Mouse (Mus musculus) adrenal gland, adult 18-20 months (tissue): ENCODE data around the gene Gm19668. TPM values are rescaled to one million over a fixed set of nuclear protein-coding genes. Genes with fewer than 3 reads are reported as not detected.
"Not testable (repeated sequence)": the region's sequence is repeated elsewhere in the genome, so short reads cannot be mapped to it uniquely, and the experiment has no call there.

ENCODE experiments used
- DNase-seq, 2 experiments: peaks; one replicate each; pipeline ENCODE4 v3.0.0; 2021 to 2022; ENCODE audit warnings: low spot score in 2 of 2
- long read RNA-seq, 2 experiments: library from polyadenylated mRNA; stranded (forward); transcript quantifications; one replicate each; pipeline ENCODE4 v2.0.0; 2021
- total RNA-seq, 2 experiments: library from RNA; stranded (reverse); gene quantifications; 1 replicate in 1 of 2; 2 replicates in 1 of 2; pipeline ENCODE4 v1.2.3; 2021

Gene Gm19668
- total RNA-seq: not detected
- long read RNA-seq, experiment 1: 0 reads
- long read RNA-seq, experiment 2: 0 reads

- DNase-seq: no peak
Measured at GRCm38 (mm10) chr10:77798921-77799508, at the start of gene Gm19668. Gm19668 (minus strand) TSS chr10:77799133.

GRCm38 (mm10) chr10:77847538-77847937 is 48.6 kb upstream of the Gm19668 start:
- no peak for DNase-seq

GRCm38 (mm10) chr10:77846961-77847360 is 48.0 kb upstream of the Gm19668 start:
- DNase-seq: no peak

- no peak for DNase-seq
Measured at GRCm38 (mm10) chr10:77846503-77846902, 47.6 kb upstream of the Gm19668 start, which contains the start of gene Gm36176. Gm36176 (plus strand) TSS chr10:77846803.

- DNase-seq: no peak
Measured at GRCm38 (mm10) chr10:77839006-77839405, 40.1 kb upstream of the Gm19668 start.

GRCm38 (mm10) chr10:77835647-77836046 is 36.7 kb upstream of the Gm19668 start, which contains the start of gene Krtap10-10:
Krtap10-10 (plus strand) TSS chr10:77835947.
- DNase-seq: no peak

- no peak for DNase-seq
Measured at GRCm38 (mm10) chr10:77826951-77827350, 28.0 kb upstream of the Gm19668 start, which contains the start of gene Krtap10-4. Krtap10-4 (minus strand) TSS chr10:77827095.

- DNase-seq: no peak
Measured at GRCm38 (mm10) chr10:77819203-77819602, 20.3 kb upstream of the Gm19668 start.

- no peak for DNase-seq
Measured at GRCm38 (mm10) chr10:77818523-77818922, 19.6 kb upstream of the Gm19668 start.

- no peak for DNase-seq
Measured at GRCm38 (mm10) chr10:77815514-77815913, 16.6 kb upstream of the Gm19668 start.

- no peak for DNase-seq
Measured at GRCm38 (mm10) chr10:77814382-77814781, 15.4 kb upstream of the Gm19668 start, which contains the start of gene Gm2696. Gm2696 (plus strand) TSS chr10:77814682.

GRCm38 (mm10) chr10:77811743-77812142 is 12.8 kb upstream of the Gm19668 start, which contains the start of gene Gm9507:
Gm9507 (minus strand) TSS chr10:77811843.
- no peak for DNase-seq

GRCm38 (mm10) chr10:77804095-77804494 is 5.2 kb upstream of the Gm19668 start:
- DNase-seq: no peak

GRCm38 (mm10) chr10:77798164-77798920 is 591 bp downstream of the Gm19668 start:
- not testable (repeated sequence) for DNase-seq

- no peak for DNase-seq
Measured at GRCm38 (mm10) chr10:77797677-77798076, 1.3 kb downstream of the Gm19668 start.

GRCm38 (mm10) chr10:77794976-77795375 is 4.0 kb downstream of the Gm19668 start, which contains the start of gene Gm9639:
Gm9639 (minus strand) TSS chr10:77795076.
- DNase-seq: no peak

- no peak for DNase-seq
Measured at GRCm38 (mm10) chr10:77788621-77789020, 10.3 kb downstream of the Gm19668 start.

GRCm38 (mm10) chr10:77787876-77788275 is 11.1 kb downstream of the Gm19668 start, which contains the start of gene Gm7137:
Gm7137 (minus strand) TSS chr10:77788200.
- DNase-seq: not testable (repeated sequence)

GRCm38 (mm10) chr10:77783396-77783795 is 15.5 kb downstream of the Gm19668 start:
- not testable (repeated sequence) for DNase-seq

GRCm38 (mm10) chr10:77782442-77782841 is 16.5 kb downstream of the Gm19668 start, which contains the start of gene Gm3250:
Gm3250 (minus strand) TSS chr10:77782542.
- not testable (repeated sequence) for DNase-seq

GRCm38 (mm10) chr10:77776844-77777243 is 22.1 kb downstream of the Gm19668 start, which contains the start of gene Gm7138:
Gm7138 (minus strand) TSS chr10:77776944.
- not testable (repeated sequence) for DNase-seq

GRCm38 (mm10) chr10:77772142-77772541 is 26.8 kb downstream of the Gm19668 start:
- not testable (repeated sequence) for DNase-seq
